Mouse (Mus musculus) thymus, postnatal 36 days (tissue): Measurements from ENCODE around the gene Olfr213.
"Not testable (repeated sequence)": the region's sequence is repeated elsewhere in the genome, so short reads cannot be mapped to it uniquely, and the experiment has no call there.

Experiments used
- DNase-seq, 2 experiments: peaks; one replicate each; pipeline ENCODE4 v3.0.0; 2022; ENCODE audit warnings: mixed read lengths in 2 of 2

The Olfr213 gene

DNA sequence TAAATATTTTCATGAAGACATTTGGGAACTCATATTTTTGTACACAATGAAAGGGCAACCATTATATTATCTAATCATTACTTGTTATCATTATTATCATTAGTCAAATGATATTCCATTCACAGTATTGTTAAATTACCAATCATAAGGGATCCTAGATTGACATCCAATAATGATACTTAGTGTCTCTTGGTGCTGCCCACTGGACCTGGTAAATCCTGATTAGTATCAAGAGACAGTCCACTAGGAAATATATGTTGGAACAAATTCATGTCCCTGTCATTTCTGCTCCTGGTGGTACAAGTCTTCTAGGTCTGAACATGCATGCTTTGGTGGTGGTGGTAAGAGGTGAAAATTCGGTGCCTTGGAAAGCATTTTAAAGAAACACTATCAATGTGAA, at the start of gene Olfr213:
Gene Olfr213 (plus strand): TSS at position 301 of the 400 bp plus-strand sequence.
- DNase-seq = no peak

DNA sequence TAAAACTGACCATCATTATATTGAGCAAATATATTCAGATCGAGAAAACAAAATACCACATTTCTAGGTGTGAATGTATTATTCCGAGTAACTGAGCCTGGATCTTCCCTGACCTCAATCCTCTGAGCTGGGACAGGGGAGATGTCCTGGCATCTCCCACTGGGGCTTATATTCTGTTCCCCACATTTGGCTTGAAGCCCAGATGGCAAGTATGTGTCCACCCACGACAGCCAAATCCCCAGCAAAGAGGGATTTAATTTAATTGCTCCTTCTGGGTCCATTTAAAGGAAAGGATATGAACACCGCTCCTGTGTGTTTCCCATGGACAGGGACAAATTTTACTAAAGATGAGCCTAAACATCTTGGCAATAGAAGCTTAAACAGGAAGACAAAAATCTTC, 49.5 kb upstream of the Olfr213 start, which contains the start of gene Olfr211:
Gene Olfr211 (plus strand): TSS at position 301 of the 400 bp plus-strand sequence.
- DNase-seq = no peak

DNA sequence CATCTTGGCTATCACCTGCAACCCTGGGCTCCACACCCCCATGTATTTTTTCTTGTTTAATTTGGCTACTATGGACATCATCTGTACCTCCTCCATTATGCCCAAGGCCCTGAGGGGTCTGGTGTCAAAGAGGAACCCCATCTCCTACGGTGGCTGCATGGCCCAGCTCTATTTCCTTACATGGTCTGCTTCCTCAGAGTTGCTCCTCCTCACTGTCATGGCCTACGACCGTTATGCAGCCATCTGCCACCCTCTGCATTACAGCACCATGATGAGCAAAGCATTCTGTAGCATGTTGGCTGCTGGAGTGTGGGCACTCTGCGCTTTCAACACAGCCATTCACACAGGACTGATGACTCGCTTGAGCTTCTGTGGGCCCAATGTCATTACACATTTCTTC, 44.5 kb upstream of the Olfr213 start:
- DNase-seq = no peak

DNA sequence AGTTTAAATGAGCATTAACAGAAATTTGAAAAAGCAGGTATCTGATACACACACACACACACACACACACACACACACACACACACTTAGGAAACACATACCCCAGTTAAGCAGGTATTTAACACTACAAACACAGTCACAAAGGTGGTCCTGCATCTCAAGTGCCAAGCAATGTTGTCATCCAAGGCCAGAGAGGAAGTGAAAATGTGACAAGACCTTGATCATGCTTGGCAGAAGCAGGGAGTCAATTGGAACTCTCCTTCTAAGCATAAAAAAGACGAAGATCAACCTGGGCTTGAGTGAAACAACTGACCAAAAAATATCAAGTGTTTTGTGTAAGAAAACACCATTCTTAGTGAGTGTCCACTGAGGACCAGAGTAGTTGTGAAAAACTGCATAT, 42.3 kb upstream of the Olfr213 start:
- no peak for DNase-seq

DNA sequence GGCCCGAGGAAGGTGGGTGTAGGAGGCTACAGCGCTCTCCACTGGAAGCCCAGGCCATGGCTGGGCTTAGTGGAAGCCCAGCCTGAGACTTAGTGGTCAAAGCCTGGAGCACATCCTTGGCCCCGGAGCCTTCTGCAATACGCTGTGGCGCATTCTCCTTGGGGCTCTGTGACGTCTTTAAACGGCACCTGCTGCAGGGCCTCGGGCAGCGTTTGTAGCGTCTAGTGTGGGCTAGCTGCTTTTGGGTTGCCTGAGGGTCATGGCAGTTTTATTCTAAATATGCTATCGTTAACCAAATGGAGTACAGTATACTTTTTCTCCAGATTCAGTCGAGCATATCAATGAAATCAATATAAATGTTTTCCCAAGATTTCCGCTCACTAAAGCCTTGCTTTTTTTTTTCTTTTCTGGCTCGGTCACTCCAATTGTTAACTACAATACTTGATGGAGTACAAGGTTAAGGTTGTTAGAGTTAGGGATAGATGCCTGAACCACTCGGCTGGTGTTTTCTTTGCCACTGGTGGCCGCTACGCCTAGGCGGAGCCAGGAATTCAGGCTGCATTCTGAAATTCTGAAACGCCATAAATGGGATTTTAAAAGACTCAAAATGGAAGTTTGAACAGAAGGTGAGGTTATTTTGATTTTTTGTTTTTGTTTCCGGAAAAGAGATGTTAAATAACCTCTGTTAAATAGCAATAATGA, 31.8 kb upstream of the Olfr213 start, which contains the start of gene Olfr212:
Gene Olfr212 (plus strand): TSS at position 215 of the 702 bp plus-strand sequence.
- not testable (repeated sequence) for DNase-seq

DNA sequence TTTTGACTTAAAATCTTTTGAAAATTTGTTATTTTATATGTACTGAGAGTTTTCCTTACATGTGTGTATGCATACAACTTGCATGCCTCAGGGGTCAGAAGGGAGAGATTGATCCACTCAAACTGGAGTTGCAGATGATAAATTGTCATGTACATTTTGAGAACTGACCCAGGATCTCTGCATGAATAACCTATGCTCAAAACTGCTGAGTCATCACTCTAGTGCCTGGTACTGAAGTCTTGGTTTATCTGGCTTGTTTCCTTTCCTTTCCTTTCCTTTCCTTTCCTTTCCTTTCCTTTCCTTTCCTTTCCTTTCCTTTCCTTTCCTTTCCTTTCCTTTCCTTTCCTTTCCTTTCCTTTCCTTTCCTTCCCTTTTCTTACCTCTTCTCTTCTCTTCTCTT, 23.4 kb upstream of the Olfr213 start:
- no peak for DNase-seq

DNA sequence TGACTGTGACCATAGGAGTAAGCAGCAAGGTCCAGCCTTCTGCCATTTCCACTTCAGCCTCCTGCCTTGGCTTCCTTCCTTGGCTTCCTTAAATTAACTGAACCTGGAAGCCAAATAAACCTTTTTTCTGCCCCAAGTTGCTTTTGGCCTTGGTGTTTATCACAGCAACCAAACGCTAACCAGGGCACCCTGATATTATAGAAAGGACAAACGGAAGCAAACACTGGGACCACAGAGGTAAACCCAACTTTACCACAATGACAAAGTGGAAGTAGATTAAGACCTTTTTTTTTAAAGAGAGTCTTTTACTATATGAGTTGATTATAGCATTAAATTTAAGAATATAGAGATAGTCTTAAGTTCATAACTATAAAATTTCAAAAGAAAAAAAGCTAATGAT, 4.2 kb downstream of the Olfr213 start:
- DNase-seq = no peak

DNA sequence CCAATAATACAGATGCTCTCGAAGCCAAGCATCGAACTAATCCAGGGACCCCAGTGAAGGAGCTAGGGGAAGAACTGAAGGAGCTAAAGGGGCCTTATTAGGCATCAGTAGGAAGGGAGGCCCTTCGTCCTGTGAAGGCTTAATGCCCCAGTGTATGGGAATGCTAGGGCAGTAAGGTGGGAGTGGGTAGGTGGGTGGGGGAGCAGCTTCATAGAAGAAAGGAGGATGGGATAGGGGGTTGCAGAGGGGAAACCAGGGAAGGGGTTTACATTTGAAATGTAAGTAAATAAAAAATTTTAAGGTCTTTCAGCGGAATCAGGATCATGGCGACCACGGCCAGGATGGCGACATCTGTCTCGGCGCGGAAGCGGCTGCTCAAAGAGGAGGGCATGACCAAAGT, 12.6 kb downstream of the Olfr213 start, which contains the start of gene Gm5580:
Gene Gm5580 (plus strand): TSS at position 301 of the 400 bp plus-strand sequence.
- DNase-seq = not testable (repeated sequence)

DNA sequence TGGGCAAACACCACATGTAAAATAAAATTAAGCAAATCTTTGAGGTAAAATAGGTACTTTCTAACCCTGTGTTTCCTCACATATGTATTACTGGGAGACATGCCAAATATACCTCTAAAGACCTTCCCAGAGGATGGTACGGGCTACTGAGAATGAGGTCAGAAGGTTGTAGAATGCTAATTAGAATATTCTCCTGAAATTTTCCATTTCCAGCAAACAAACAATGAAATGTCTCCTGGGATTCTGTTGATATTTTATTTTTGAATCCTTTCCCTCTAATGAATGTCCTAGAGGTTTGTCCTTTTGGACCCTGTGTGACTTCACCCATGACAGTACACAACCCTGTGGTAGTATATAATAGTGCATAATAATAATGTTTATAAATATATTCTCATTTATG, 15.7 kb downstream of the Olfr213 start, which contains the start of gene Olfr214:
Gene Olfr214 (plus strand): TSS at position 301 of the 400 bp plus-strand sequence.
- no peak for DNase-seq

DNA sequence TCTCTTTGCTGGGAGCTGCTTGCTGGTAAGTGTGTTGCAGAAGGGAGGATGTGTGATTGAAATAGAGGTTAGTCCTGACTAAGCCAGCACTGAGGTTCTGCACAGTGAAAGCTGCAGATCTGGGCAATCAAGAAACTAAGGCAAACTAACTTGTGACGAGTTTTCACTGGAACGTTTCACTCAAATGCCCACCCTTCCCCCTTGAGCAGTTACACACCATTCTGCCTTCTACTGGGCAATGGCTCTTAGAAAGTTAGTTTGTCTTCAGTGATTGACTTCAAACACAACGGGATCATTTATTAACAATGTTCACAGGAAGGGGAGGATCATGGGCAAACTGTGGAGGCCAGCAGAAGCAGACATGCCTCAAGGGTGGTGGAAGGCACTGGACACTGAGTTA, 16.7 kb downstream of the Olfr213 start:
- no peak for DNase-seq

DNA sequence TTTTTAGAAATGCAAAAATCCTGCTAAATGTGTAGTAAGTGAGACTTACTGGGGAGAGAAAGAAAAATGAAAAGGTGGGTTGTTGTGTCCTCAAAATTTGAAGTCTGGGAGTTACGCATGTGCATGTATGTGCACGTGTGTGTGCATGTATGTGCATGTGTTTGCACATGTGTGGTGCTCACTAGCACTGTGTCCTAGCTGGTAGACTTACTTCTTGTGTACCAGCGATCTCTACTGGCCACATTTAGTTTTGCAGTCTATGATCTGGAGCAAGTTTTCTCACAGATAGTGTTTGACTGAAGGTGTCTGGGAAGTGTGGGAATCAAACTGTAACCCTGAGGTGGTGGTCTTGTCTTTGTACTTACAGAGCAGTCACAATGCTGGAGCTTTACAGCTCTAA, 31.6 kb downstream of the Olfr213 start:
- peak in 1 of 2 experiments; percentile 5 for DNase-seq

DNA sequence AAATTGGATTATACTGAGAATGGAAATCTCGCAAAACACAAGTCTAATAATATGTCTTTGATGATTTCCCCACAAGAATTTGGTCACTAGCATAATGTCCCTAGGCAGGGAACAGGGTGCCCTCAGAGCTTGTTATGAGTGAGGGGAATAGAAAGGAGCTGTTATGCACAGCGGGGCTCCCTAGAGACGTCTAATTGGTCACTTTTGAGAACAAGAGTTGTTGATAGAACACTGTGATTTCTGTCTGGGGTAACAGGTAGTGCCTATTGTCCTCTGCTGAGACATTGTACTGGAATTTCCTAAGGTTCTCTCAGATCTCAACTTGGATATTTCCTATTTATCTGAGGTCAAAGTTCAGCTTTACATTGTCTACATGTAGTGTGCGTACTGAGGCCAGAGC, 45.8 kb downstream of the Olfr213 start, which contains the start of gene Olfr215:
Gene Olfr215 (minus strand): TSS at position 101 of the 400 bp plus-strand sequence.
- no peak for DNase-seq
